Mouse (Mus musculus): ENCODE data around the gene Rasal1. TPM values are rescaled to one million over a fixed set of nuclear protein-coding genes. Genes with fewer than 3 reads are reported as not detected.

Rasal1 gene
- polyA plus RNA-seq, 1 experiment from 2014 or later, result 0.49 TPM

DNA sequence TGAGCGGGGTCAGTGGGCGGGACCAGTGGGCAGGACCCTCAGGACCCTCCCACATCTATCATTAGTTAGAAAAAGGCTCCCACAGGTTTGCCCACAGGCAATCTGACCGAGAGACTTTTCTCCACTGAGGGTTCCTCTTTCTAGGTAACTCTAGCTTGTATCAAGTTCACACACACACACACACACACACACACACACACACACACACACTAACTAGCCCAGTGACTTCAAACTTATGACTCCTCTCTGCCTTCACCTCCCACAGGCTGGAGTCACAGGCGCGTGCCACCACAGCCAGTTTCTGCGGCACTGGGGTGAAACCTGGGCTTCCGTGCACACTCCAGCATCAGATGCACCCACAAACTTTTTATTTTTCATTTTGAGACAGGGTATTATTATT is 20.1 kb downstream of the Rasal1 start:
- 68% methylated on average over 7 of the region's 7 CpGs for WGBS
- Histone ChIP-seq H3K4me1 (peaks cover 2% of the 10 kb centered on the region; the same call in 1 of the 2 replicates), H3K9ac (no peak overlapping the region), H3K27me3 (peaks cover 9% of the 10 kb centered on the region), H3K27ac (no peak overlapping the region), H3K36me3 (no peaks in the 10 kb centered on the region), H3K9me3 (no peaks in the 10 kb centered on the region), H3K4me3 (no peak overlapping the region), H3K4me2 (no peak overlapping the region)
- ATAC-seq (ENCODE audit: insufficient number of reproducible peaks, low FRiP score, low TSS enrichment, low read depth), result no peak

DNA sequence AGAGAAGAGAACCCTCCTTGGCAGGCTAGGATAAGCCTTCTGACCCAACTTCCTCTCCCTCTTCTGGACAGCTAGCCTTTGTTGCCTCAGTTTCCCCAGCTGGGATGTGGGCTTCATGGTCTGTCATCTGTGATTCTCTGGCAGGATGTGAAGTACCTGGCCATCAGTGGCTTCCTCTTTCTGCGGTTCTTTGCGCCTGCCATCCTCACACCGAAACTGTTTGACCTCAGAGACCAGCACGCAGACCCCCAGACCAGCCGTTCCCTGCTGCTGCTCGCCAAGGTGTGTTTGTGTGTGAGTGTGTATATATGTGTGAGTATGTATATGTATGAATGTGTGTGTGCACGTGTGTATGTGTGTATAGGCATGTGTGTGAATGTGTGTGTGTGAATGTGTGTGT is 21.5 kb downstream of the Rasal1 start:
- ATAC-seq (ENCODE audit: insufficient number of reproducible peaks, low FRiP score, low TSS enrichment, low read depth), result no peak

DNA sequence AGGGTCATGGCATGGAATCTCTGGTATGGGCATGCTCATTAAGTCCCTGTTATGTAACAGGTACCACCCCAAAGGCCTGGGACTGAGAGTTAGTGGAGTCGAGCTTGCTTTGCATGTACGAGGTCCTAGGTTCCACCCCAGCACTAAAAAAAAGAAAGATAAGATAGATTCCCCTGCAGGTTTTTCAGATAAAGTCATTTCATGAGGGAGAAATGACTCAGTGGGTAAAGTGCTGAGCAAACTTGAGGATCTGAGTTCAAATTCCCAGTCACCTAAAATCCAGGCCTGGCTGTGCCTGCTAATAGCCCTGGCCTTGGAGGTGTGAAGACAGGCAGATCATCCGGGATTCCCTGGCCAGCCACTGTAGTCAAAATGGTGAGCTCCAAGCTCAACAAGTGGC is 23.3 kb downstream of the Rasal1 start:
- WGBS, result 71% methylated on average over 3 of the region's 3 CpGs
- Histone ChIP-seq H3K9me3 (no peaks in the 10 kb centered on the region), H3K4me2 (no peak overlapping the region), H3K4me3 (no peak overlapping the region), H3K4me1 (peaks cover 5% of the 10 kb centered on the region; the same call in 1 of the 2 replicates), H3K27ac (no peak overlapping the region), H3K9ac (no peak overlapping the region), H3K36me3 (no peaks in the 10 kb centered on the region), H3K27me3 (peaks cover under 1% of the 10 kb centered on the region)
- no peak for ATAC-seq (ENCODE audit: insufficient number of reproducible peaks, low FRiP score, low TSS enrichment, low read depth)

More for the DNA sequence above, 21.5 kb downstream of the Rasal1 start:
- Histone ChIP-seq H3K4me1 (peaks cover 7% of the 10 kb centered on the region; the same call in 1 of the 2 replicates), H3K27me3 (peaks cover 9% of the 10 kb centered on the region), H3K27ac (no peak overlapping the region), H3K9ac (no peak overlapping the region), H3K4me3 (no peak overlapping the region), H3K36me3 (no peaks in the 10 kb centered on the region), H3K9me3 (no peaks in the 10 kb centered on the region), H3K4me2 (no peak overlapping the region)
- WGBS, result 87% methylated on average over 7 of the region's 7 CpGs

DNA sequence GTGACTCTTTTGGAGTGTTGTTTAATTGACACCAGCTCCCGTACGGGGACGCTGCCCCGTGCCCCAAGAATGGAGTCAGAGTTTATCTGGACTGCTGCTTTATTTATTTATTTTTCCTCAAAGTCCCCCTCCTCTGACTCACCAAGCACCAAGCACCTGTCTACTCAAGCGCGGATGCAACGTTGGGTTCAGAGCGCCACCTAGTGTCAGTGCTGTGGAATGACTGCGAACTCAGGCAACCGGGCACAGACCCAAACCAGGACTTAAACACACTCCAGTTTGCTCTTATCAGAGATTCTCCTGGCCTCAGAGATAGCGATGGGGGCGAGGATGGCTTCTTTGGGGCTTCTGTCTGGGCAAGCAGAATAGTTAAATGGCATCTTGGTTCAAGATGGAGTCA is 25.0 kb downstream of the Rasal1 start:
- 9% methylated on average over 12 of the region's 12 CpGs for WGBS
- Histone ChIP-seq H3K4me3 (no peak overlapping the region), H3K9ac (no peak overlapping the region), H3K4me1 (peaks cover 5% of the 10 kb centered on the region; the same call in 1 of the 2 replicates), H3K4me2 (no peak overlapping the region), H3K9me3 (no peaks in the 10 kb centered on the region), H3K27ac (no peak overlapping the region), H3K36me3 (no peaks in the 10 kb centered on the region), H3K27me3 (no peaks in the 10 kb centered on the region)
- no peak for ATAC-seq (ENCODE audit: insufficient number of reproducible peaks, low FRiP score, low TSS enrichment, low read depth)

DNA sequence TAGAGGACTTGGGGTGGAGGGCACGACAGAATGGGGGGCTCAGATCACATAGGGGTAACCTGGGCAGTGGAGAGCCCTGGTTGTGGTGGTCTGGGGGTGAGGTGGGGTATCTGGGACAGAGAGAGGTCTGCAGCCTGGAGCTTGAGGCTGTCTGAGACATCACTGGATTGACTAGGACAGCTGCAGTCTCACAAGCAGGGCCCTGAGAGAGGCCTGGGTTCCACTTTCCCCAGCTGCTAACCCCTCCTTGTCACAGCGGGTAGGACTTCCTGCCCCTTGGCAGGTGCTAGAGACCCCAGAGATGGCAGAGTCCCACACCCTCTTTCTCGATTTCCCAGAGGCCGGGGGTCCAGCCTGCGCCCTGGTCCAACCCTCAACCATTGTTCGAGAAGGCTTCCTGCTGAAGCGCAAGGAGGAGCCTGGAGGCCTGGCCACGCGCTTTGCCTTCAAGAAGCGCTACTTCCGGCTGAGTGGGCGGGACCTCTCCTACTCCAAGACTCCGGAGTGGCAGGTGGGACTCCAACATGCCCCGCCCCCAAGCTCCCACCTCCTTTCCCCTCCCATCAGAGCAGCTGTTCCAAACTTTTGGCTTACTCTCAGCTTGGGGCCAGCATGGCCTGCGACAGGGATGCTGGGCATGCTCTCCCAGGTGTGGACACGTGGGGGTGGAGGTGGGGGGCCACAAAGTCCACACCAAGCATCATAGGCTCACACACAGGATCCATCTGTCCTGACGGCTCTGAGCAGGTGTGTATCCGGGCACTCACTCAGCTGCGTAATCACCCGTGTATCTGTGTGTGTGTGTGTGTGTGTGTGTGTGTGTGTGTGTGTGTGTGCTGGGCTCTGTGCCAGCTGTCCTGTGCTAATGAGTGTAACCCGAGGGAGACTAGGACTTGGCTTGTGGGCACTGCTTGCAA is 25.9 kb downstream of the Rasal1 start:
- peaks cover 10% of the 10 kb centered on the region; the same call in 1 of the 2 replicates for H3K4me1 ChIP-seq
- H3K27me3 ChIP-seq, result no peaks in the 10 kb centered on the region
- H3K9me3 ChIP-seq, result no peaks in the 10 kb centered on the region
- 28% methylated on average over 21 of the region's 21 CpGs for WGBS
- H3K36me3 ChIP-seq, result no peaks in the 10 kb centered on the region
- H3K4me3 ChIP-seq, result no peak overlapping the region
- no peak overlapping the region for H3K4me2 ChIP-seq
- peak; percentile 50; the same call in 1 of the 2 replicates for ATAC-seq (ENCODE audit: insufficient number of reproducible peaks, low FRiP score, low TSS enrichment, low read depth)
- no peak overlapping the region for H3K9ac ChIP-seq
- H3K27ac ChIP-seq, result peak overlapping the region; percentile 27; the same call in 1 of the 2 replicates

DNA sequence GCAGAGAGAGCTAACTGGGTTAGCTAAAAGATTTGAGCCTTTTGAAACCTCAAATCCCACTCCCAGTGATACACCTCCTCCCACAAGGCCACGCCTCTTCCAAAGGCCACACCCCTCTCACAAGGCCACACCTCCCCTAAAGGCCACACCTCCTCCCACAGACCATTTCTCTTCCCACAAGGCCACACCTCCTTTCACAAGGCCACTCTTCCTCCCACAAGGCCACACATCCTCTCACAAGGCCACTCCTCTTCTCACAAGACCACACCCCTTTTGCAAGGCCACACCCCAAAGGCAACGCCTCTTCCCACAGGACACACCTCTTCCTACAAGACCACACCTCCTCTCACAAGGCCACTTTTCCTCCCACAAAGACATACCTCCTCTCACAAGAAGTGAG is 28.9 kb downstream of the Rasal1 start:
- H3K36me3 ChIP-seq, result no peaks in the 10 kb centered on the region
- WGBS, result 16% methylated on average over 2 of the region's 2 CpGs
- no peak overlapping the region for H3K4me3 ChIP-seq
- no peak for ATAC-seq (ENCODE audit: insufficient number of reproducible peaks, low FRiP score, low TSS enrichment, low read depth)
- peaks cover 14% of the 10 kb centered on the region for H3K27me3 ChIP-seq
- no peaks in the 10 kb centered on the region for H3K9me3 ChIP-seq
- no peak overlapping the region for H3K27ac ChIP-seq
- H3K9ac ChIP-seq, result no peak overlapping the region
- H3K4me2 ChIP-seq, result no peak overlapping the region
- H3K4me1 ChIP-seq, result peaks cover 22% of the 10 kb centered on the region

DNA sequence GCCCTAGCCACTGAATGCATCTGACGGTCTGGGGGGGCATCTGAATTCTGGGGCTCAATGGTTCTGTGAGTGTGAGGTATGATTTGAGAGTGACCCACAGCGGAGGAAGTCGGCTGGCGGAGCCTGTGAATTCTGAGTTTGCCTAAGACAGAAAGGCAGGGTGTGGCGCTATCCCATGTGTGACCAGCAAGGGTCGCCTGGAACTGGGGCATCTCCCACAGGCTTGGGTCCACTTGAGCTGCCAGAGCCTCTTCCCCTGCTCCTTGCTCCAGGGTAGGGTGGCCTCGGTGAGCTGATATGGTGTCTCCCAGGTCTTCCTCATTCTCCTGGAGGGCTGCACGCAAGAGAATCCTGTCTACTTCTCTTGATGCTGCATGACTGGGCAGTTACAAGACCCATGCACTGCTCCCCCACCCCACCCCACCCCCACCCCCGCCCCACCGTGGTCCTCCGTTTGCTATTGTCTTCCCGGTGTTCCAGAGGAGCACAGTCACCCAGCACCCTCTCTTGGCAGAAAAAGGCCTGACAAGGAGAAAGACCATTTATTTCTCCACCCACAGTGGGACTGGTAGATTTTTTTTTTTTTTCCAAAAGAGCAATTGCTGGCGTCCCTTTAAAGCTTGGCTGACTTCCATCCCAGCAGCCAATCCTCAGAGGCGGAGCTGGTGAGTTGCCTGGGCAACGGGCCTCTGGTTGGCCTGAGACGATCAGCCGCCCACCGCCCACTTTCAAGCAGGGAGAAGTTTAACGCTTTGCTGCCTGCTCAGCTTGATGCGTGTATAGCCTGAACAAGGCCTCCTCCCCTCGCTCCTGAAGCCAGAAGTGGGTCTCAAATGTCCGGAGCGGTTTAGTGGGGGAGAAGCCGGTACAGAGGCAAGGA is 31.3 kb downstream of the Rasal1 start:
- H3K9ac ChIP-seq, result 0 out of 2 replicates have a peak overlapping the region, but pooled peaks have one; percentile 4
- 3% methylated on average over 24 of the region's 24 CpGs for WGBS

DNA sequence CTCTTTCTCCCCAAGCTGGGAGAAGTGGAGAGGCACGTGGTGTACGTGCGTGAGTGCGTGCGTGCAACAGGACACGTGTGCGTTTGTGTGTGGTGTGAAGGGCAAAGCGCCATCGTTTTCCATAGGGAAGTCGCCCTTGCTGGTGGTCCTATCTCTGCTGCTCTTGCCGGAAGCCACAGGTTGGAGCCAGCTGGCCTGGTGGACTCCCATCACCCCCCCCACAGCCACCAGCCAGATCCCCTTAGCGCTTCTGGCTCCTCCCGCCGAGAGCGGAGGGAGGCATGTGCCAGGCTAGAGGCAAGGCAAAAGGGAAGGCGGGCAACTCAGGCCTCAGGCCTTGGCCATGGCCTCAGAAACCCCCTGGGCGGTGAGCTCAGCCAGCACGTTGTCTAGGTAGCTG is 32.3 kb downstream of the Rasal1 start:
- WGBS, result 89% methylated on average over 18 of the region's 18 CpGs
- H3K27me3 ChIP-seq, result peaks cover 37% of the 10 kb centered on the region
- no peak overlapping the region for H3K9ac ChIP-seq
- peaks cover 25% of the 10 kb centered on the region for H3K4me1 ChIP-seq
- no peak overlapping the region for H3K27ac ChIP-seq
- H3K36me3 ChIP-seq, result no peaks in the 10 kb centered on the region
- H3K4me3 ChIP-seq, result no peak overlapping the region
- no peak for ATAC-seq (ENCODE audit: insufficient number of reproducible peaks, low FRiP score, low TSS enrichment, low read depth)
- no peak overlapping the region for H3K4me2 ChIP-seq
- no peaks in the 10 kb centered on the region for H3K9me3 ChIP-seq

More for the DNA sequence above, 31.3 kb downstream of the Rasal1 start:
- peak overlapping the region; percentile 64 for H3K4me2 ChIP-seq
- no peaks in the 10 kb centered on the region for H3K9me3 ChIP-seq
- H3K36me3 ChIP-seq, result no peaks in the 10 kb centered on the region
- H3K4me3 ChIP-seq, result peak overlapping the region; percentile 32
- ATAC-seq (ENCODE audit: insufficient number of reproducible peaks, low FRiP score, low TSS enrichment, low read depth), result peak; percentile 72
- H3K27ac ChIP-seq, result peak overlapping the region; percentile 17; the same call in 1 of the 2 replicates
- peaks cover 37% of the 10 kb centered on the region for H3K27me3 ChIP-seq
- H3K4me1 ChIP-seq, result peaks cover 25% of the 10 kb centered on the region

DNA sequence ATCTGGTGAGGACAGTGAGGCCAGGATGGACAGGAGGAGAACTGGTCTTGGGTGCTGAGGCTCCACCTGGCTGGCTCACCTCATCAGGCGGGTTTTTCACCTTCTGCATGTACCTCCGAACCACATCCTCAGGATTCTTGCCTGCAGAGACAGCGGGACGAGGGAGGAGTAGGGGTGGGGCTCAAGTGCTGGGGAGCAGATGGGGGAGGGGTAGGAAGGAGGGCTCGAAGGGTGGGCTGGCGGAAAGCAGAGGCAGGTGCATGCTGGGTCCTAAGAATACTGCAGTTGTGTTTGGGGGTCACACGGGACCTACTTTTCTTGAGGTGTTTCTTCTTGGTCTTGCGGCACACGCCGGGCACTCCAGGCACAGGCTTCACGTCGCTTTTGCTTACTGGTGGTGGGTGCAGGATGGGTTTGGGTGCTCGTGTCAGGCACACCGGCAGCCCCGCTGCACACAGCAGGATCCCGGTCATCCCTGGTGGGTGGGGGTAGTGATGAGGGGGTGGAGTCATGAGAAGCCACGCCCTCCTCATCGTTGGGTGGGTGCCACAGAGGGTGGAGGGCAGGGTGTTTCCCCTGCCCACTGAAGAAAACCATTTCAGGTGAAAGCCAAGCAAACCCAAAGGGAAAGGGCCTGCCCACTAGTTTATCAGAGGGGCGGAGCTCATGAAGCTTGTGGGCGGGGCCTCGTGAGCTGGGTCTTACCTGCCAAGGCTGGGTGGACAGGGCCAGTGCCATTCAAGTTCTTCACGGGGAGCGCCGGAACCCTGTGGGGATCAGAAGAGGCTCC is 34.6 kb downstream of the Rasal1 start:
- H3K4me3 ChIP-seq, result no peak overlapping the region
- H3K27me3 ChIP-seq, result peaks cover 40% of the 10 kb centered on the region
- WGBS, result 12% methylated on average over 24 of the region's 24 CpGs
- no peaks in the 10 kb centered on the region for H3K9me3 ChIP-seq
- no peaks in the 10 kb centered on the region for H3K36me3 ChIP-seq
- no peak overlapping the region for H3K4me2 ChIP-seq
- H3K4me1 ChIP-seq, result peaks cover 25% of the 10 kb centered on the region
- H3K9ac ChIP-seq, result no peak overlapping the region
- no peak for ATAC-seq (ENCODE audit: insufficient number of reproducible peaks, low FRiP score, low TSS enrichment, low read depth)
- no peak overlapping the region for H3K27ac ChIP-seq

DNA sequence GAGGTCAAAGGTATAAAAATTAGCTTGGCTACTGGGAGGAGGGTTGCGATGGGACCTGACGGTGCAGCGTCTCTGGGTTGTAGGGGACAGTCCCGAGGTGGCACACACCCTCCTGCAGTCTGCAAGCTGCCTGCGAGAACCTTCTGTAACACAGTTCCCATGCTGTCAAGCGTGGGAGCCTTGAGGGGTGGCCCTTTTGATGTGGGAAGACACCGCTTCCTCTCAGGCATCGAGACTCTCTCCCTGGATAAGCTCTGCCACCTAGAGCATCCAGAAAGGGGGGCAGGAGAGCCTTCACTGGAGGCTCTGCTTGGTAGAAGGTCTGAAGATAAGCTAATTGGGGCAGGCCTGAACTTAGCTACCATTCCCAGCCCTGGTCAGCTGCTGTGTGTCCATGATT is 37.1 kb downstream of the Rasal1 start:
- no peak for ATAC-seq (ENCODE audit: insufficient number of reproducible peaks, low FRiP score, low TSS enrichment, low read depth)
- Histone ChIP-seq H3K27ac (no peak overlapping the region), H3K4me3 (no peak overlapping the region), H3K4me1 (peaks cover 14% of the 10 kb centered on the region), H3K27me3 (peaks cover 40% of the 10 kb centered on the region), H3K9ac (no peak overlapping the region), H3K4me2 (no peak overlapping the region), H3K9me3 (no peaks in the 10 kb centered on the region), H3K36me3 (no peaks in the 10 kb centered on the region)
- 74% methylated on average over 8 of the region's 8 CpGs for WGBS

DNA sequence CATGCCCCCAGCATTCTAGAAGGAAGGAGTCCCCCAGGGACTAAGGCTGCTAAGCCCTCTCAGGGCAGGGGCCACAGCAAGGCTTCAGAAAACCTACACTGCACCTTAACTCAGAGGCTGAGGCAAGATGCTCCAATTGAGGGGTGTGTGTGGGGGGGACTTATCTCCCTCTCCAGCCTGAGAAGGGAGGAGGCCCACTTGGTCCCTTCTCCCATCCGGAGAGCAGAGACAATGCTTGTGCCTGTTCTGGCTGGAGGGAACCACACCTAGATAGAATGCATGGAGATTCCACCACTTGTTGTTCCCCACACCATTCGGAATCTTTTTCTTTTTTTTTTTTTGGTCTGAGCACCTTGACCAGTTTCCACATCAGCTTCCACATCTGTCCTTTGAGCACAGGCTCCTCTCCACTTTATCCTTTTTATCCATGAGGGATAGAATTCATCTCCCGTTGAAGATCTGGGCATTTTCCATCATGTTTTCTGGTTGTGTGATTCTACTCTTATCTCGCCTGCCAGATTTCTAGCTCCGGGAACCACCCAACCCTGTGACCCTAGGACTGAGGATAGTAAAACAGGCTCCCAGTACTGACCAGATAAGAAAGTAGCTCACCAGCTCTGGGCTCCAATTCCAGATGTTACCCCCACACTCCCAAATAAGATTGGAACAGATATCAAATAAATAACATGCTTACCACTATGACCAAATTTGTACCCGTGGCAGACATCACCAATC is 38.3 kb downstream of the Rasal1 start:
- no peak for ATAC-seq (ENCODE audit: insufficient number of reproducible peaks, low FRiP score, low TSS enrichment, low read depth)
- no peak overlapping the region for H3K9ac ChIP-seq
- peaks cover 34% of the 10 kb centered on the region for H3K27me3 ChIP-seq
- no peak overlapping the region for H3K4me2 ChIP-seq
- no peaks in the 10 kb centered on the region for H3K36me3 ChIP-seq
- WGBS, result 71% methylated on average over 6 of the region's 6 CpGs
- peaks cover 15% of the 10 kb centered on the region for H3K4me1 ChIP-seq
- H3K4me3 ChIP-seq, result no peak overlapping the region
- no peak overlapping the region for H3K27ac ChIP-seq
- H3K9me3 ChIP-seq, result no peaks in the 10 kb centered on the region

All from limb, embryonic 15.5 days (tissue).